Mouse (Mus musculus) erythroblast, adult 5-6 weeks (primary cell): ENCODE measurements around the gene Pfkfb1. TPM values are rescaled to one million over a fixed set of nuclear protein-coding genes. Genes with fewer than 3 reads are reported as not detected.

Source experiments
- ATAC-seq: replicated peaks from 2 replicates; pipeline ENCODE4 v1.8.0; 2016; ENCODE audit warnings: moderate number of reproducible peaks, mild to moderate bottlenecking, moderate TSS enrichment, inconsistent platforms; ENCODE audit not compliant: poor library complexity, low FRiP score, severe bottlenecking
- total RNA-seq, 2 experiments: library from RNA; stranded (forward) in 1 of 2; stranded (reverse) in 1 of 2; fragments of 150-400 nt in 1 of 2; fragments of 200-764, 138-1000 nt in 1 of 2; gene quantifications; 2 replicates each; pipeline versions ENCODE4 v1.2.3 to v1.2.4; 2015 to 2017; ENCODE audit warnings: low replicate concordance in 2 of 2

Pfkfb1 gene
- total RNA-seq, 2 experiments from 2014 or later, result 10.6 to 26.7 TPM

GRCm38 (mm10) chrX:150657797-150658118 is 69.7 kb downstream of the Pfkfb1 start:
- no peak for ATAC-seq

- ATAC-seq, result no peak
Measured at GRCm38 (mm10) chrX:150662809-150663208, 74.8 kb downstream of the Pfkfb1 start.

GRCm38 (mm10) chrX:150677505-150677904 is 89.5 kb downstream of the Pfkfb1 start:
- no peak for ATAC-seq

Other genes with a start within 250 kb of the Pfkfb1 start
- 9.4 and 31.5 TPM in 2 replicates for gene Tmem29, start 129.1 kb upstream of the Pfkfb1 start, total RNA-seq (2015; ENCODE audit: low replicate concordance)
- gene Tmem29, start 129.1 kb upstream of the Pfkfb1 start, total RNA-seq (2017; ENCODE audit: low replicate concordance), result 10.3 and 19.4 TPM in 2 replicates
- 3,542 and 3,686 TPM in 2 replicates for gene Alas2, start 40.9 kb upstream of the Pfkfb1 start, total RNA-seq (2015; ENCODE audit: low replicate concordance)
- 3,400 and 3,878 TPM in 2 replicates for gene Alas2, start 40.9 kb upstream of the Pfkfb1 start, total RNA-seq (2017; ENCODE audit: low replicate concordance)
- 2.1 and 7.7 TPM in 2 replicates for gene Apex2, start 1.6 kb downstream of the Pfkfb1 start, total RNA-seq (2015; ENCODE audit: low replicate concordance)
- gene Apex2, start 1.6 kb downstream of the Pfkfb1 start, total RNA-seq (2017; ENCODE audit: low replicate concordance), result 5.5 and 9.3 TPM in 2 replicates
- not detected in 2 replicates for gene Tro, start 69.4 kb downstream of the Pfkfb1 start, total RNA-seq (2015; ENCODE audit: low replicate concordance)
- 2.5 TPM in 1 of 2 replicates, not detected in the other for gene Tro, start 69.4 kb downstream of the Pfkfb1 start, total RNA-seq (2017; ENCODE audit: low replicate concordance)
- gene Maged2, start 226.1 kb downstream of the Pfkfb1 start, total RNA-seq (2015; ENCODE audit: low replicate concordance), result 1.7 TPM in 1 of 2 replicates, not detected in the other
- 2.4 and 2.5 TPM in 2 replicates for gene Maged2, start 226.1 kb downstream of the Pfkfb1 start, total RNA-seq (2017; ENCODE audit: low replicate concordance)